Mouse (Mus musculus): ENCODE data around the gene Fhad1.

DNA sequence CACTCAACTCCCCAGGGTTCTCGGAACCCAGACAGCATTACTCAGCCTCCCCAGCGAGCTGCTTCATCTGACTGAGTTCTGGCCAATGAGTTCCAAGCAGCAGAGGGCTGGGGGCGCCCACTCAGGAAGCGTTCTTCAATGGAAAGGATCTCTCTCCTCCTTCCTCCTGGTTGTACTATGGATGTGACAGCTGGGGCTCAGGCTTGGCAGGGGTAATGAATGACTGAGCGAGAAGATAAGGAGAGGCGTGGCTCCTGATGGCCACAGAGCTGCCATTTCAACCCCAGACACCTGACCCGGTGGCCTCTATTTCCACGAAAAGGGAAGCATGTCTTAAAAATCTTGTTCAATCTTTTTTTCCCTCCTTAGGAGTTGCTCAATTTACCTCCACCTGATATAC, 33.5 kb upstream of the Fhad1 start:
- TF ChIP-seq CTCF (IDR thresholded peaks at IDR 0.05; ENCODE audit: low read depth), result no peak
- no peak for TF ChIP-seq EP300 (optimal IDR thresholded peaks at IDR 0.05)

All from stomach, postnatal 0 days (tissue).